Mouse (Mus musculus): ENCODE results near the gene Hcar2. TPM values are rescaled to one million over a fixed set of nuclear protein-coding genes. Genes with fewer than 3 reads are reported as not detected.

The Hcar2 gene
- polyA plus RNA-seq, 1 experiment from 2014 or later: not detected

- Histone ChIP-seq H3K4me3 (no peak overlapping the region), H3K9ac (no peak overlapping the region), H3K27ac (no peak overlapping the region), H3K36me3 (replicated peaks) (no peaks in the 10 kb centered on the region), H3K4me2 (no peak overlapping the region), H3K9me3 (no peaks in the 10 kb centered on the region), H3K27me3 (replicated peaks) (no peaks in the 10 kb centered on the region), H3K4me1 (no peaks in the 10 kb centered on the region)
- no peak for ATAC-seq (replicated peaks)
- WGBS: 91% methylated on average over 11 of the region's 11 CpGs
Observed at GRCm38 (mm10) chr5:123853877-123854504, 11.3 kb downstream of the Hcar2 start.

DNA sequence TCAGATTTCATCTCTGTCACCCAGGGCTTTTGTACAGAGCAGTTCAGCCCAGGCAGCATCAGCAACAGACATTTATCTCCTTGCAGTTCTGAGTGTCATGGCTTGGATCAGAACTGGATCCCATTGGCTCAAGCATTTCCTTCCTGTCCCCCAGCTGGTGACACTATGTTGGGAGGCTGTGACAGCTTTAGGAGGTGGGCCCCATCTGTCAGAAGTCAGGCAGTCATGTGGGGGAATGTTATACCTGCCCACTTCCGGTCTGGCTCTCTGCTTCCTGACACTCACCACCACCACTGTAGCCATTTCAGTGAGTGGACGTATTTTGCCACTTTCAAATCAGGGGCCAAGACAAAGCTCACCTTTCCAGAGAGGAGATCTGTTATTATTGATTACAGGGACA is 13.9 kb downstream of the Hcar2 start:
- no peak overlapping the region for H3K9ac ChIP-seq
- no peak overlapping the region for H3K4me2 ChIP-seq
- no peaks in the 10 kb centered on the region for H3K4me1 ChIP-seq
- 70% methylated on average over 2 of the region's 2 CpGs for WGBS
- ATAC-seq (replicated peaks): no peak
- H3K27me3 ChIP-seq (replicated peaks): no peaks in the 10 kb centered on the region
- no peaks in the 10 kb centered on the region for H3K9me3 ChIP-seq
- H3K27ac ChIP-seq: no peak overlapping the region
- no peak overlapping the region for H3K4me3 ChIP-seq
- no peaks in the 10 kb centered on the region for H3K36me3 ChIP-seq (replicated peaks)

- WGBS: 93% methylated on average over 14 of the region's 14 CpGs
- Histone ChIP-seq H3K27me3 (replicated peaks) (no peaks in the 10 kb centered on the region), H3K4me1 (no peaks in the 10 kb centered on the region), H3K4me2 (no peak overlapping the region), H3K9ac (no peak overlapping the region), H3K9me3 (no peaks in the 10 kb centered on the region), H3K36me3 (replicated peaks) (no peaks in the 10 kb centered on the region), H3K4me3 (no peak overlapping the region), H3K27ac (no peak overlapping the region)
- ATAC-seq (replicated peaks): no peak
Observed at GRCm38 (mm10) chr5:123844316-123844715, 21.0 kb downstream of the Hcar2 start.

DNA sequence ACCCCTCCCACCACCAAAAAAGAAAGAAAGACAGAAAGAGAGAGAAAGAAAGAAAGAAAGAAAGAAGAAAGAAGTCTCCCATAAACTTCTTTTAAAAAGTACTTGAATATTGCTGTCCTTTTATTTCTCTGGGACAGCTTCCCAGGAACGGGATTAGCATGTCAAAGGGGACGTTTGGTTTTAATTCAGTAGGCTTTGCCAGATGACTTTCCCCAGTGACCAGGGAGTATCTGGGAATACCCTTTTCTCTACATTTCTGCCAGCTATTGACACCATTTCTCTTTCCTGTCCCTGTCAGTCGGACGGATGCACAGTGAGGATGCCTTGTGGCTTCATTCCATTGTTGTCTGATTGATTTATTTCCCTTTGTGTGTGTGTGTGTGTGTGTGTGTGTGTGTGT is 21.5 kb downstream of the Hcar2 start:
- 34% methylated on average over 4 of the region's 4 CpGs for WGBS
- no peak for ATAC-seq (replicated peaks)
- H3K4me1 ChIP-seq: no peaks in the 10 kb centered on the region
- no peaks in the 10 kb centered on the region for H3K9me3 ChIP-seq
- H3K4me2 ChIP-seq: no peak overlapping the region
- no peak overlapping the region for H3K9ac ChIP-seq
- no peak overlapping the region for H3K4me3 ChIP-seq
- no peaks in the 10 kb centered on the region for H3K36me3 ChIP-seq (replicated peaks)
- no peaks in the 10 kb centered on the region for H3K27me3 ChIP-seq (replicated peaks)
- H3K27ac ChIP-seq: no peak overlapping the region

GRCm38 (mm10) chr5:123842935-123843282 is 22.4 kb downstream of the Hcar2 start:
- Histone ChIP-seq H3K27me3 (replicated peaks) (no peaks in the 10 kb centered on the region), H3K9me3 (no peaks in the 10 kb centered on the region), H3K4me1 (no peaks in the 10 kb centered on the region), H3K4me2 (no peak overlapping the region), H3K9ac (no peak overlapping the region), H3K4me3 (no peak overlapping the region), H3K27ac (no peak overlapping the region), H3K36me3 (replicated peaks) (no peaks in the 10 kb centered on the region)
- 70% methylated on average over 3 of the region's 3 CpGs for WGBS
- no peak for ATAC-seq (replicated peaks)

DNA sequence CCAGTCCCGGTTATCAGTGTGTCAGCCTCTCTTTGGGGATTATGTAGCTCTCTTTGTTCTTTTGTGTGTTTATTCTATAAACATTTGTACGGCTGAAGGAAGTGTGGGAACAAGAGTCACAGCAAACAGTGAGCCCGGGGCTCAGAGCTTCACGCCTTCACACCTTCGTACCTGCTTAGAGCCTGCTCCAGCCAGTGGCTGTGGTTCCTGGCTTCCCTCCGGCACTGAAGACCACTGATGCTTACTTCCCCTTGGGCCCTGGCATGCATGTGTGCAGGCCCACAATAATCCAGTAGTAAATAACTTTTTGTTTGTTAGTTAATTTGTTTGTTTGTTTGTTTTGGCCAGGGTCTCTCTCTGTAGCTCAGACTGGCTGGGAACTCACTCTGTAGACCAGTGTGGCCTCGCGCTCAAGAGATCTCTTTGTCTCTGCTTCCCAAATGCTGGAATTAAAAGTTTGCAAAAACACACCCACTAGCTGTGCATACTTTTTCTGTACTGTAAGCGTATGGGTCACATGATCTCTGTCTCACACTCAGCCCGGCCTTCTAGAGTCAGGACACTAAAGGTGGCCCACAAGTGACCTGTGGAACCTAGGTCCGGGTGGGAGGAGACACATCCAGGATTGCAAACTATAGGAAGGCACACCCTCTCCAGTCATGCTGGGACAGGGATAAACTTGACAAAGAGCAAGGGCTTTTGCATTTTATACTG is 22.9 kb downstream of the Hcar2 start:
- no peak overlapping the region for H3K27ac ChIP-seq
- H3K9me3 ChIP-seq: no peaks in the 10 kb centered on the region
- H3K4me1 ChIP-seq: no peaks in the 10 kb centered on the region
- no peaks in the 10 kb centered on the region for H3K36me3 ChIP-seq (replicated peaks)
- H3K4me3 ChIP-seq: no peak overlapping the region
- no peak overlapping the region for H3K9ac ChIP-seq
- H3K27me3 ChIP-seq (replicated peaks): no peaks in the 10 kb centered on the region
- 62% methylated on average over 11 of the region's 11 CpGs for WGBS
- H3K4me2 ChIP-seq: no peak overlapping the region
- ATAC-seq (replicated peaks): no peak

- no peak overlapping the region for H3K9ac ChIP-seq
- H3K27ac ChIP-seq: no peak overlapping the region
- ATAC-seq (replicated peaks): no peak
- no peak overlapping the region for H3K4me3 ChIP-seq
- no peaks in the 10 kb centered on the region for H3K4me1 ChIP-seq
- WGBS: 56% methylated on average over 4 of the region's 4 CpGs
- H3K4me2 ChIP-seq: no peak overlapping the region
- no peaks in the 10 kb centered on the region for H3K36me3 ChIP-seq (replicated peaks)
- no peaks in the 10 kb centered on the region for H3K9me3 ChIP-seq
- no peaks in the 10 kb centered on the region for H3K27me3 ChIP-seq (replicated peaks)
Observed at GRCm38 (mm10) chr5:123837371-123837770, 27.9 kb downstream of the Hcar2 start.

GRCm38 (mm10) chr5:123834836-123835235 is 30.5 kb downstream of the Hcar2 start:
- Histone ChIP-seq H3K27ac (no peak overlapping the region), H3K4me2 (no peak overlapping the region), H3K9me3 (no peaks in the 10 kb centered on the region), H3K9ac (no peak overlapping the region), H3K4me1 (no peaks in the 10 kb centered on the region), H3K36me3 (replicated peaks) (no peaks in the 10 kb centered on the region), H3K4me3 (no peak overlapping the region), H3K27me3 (replicated peaks) (no peaks in the 10 kb centered on the region)
- no peak for ATAC-seq (replicated peaks)
- WGBS: 75% methylated on average over 3 of the region's 3 CpGs

GRCm38 (mm10) chr5:123832309-123832708 is 33.0 kb downstream of the Hcar2 start:
- WGBS: 90% methylated on average over 7 of the region's 7 CpGs
- Histone ChIP-seq H3K27ac (no peak overlapping the region), H3K4me2 (no peak overlapping the region), H3K9ac (no peak overlapping the region), H3K4me1 (no peaks in the 10 kb centered on the region), H3K9me3 (no peaks in the 10 kb centered on the region), H3K27me3 (replicated peaks) (no peaks in the 10 kb centered on the region), H3K4me3 (no peak overlapping the region), H3K36me3 (replicated peaks) (no peaks in the 10 kb centered on the region)
- no peak for ATAC-seq (replicated peaks)

- Histone ChIP-seq H3K9ac (no peak overlapping the region), H3K4me3 (no peak overlapping the region), H3K36me3 (replicated peaks) (no peaks in the 10 kb centered on the region), H3K9me3 (no peaks in the 10 kb centered on the region), H3K4me2 (no peak overlapping the region), H3K27me3 (replicated peaks) (no peaks in the 10 kb centered on the region), H3K4me1 (no peaks in the 10 kb centered on the region), H3K27ac (no peak overlapping the region)
- 82% methylated on average over 6 of the region's 6 CpGs for WGBS
- no peak for ATAC-seq (replicated peaks)
Observed at GRCm38 (mm10) chr5:123827659-123828091, 37.6 kb downstream of the Hcar2 start.

DNA sequence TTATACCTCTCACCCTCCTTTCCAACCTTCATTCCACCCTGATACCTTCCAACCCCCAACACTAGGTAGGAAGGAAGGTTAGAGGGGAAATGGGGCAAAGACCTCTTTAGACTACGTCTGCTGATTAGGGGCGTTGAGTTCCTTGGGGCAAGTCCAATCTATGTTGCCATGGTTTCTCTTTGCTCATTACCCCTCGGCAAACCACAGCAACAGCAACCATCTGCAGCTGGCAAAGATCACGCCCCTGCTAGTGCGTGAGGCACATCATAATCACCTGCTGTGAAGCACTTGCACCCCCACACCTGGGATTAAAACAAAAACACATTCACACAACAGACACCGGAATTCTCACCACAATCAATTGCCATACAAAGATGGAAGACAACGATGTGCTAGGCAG is 42.6 kb downstream of the Hcar2 start:
- 61% methylated on average over 7 of the region's 7 CpGs for WGBS
- no peak overlapping the region for H3K4me2 ChIP-seq
- H3K27ac ChIP-seq: no peak overlapping the region

GRCm38 (mm10) chr5:123821264-123821571 is 44.1 kb downstream of the Hcar2 start:
- no peak overlapping the region for H3K27ac ChIP-seq
- no peak for ATAC-seq (replicated peaks)
- WGBS: 93% methylated on average over 3 of the region's 3 CpGs
- no peaks in the 10 kb centered on the region for H3K27me3 ChIP-seq (replicated peaks)
- no peak overlapping the region for H3K9ac ChIP-seq
- no peaks in the 10 kb centered on the region; the same call in 1 of the 2 replicates for H3K4me1 ChIP-seq
- H3K4me3 ChIP-seq: no peak overlapping the region
- H3K9me3 ChIP-seq: no peaks in the 10 kb centered on the region
- H3K4me2 ChIP-seq: no peak overlapping the region
- no peaks in the 10 kb centered on the region for H3K36me3 ChIP-seq (replicated peaks)

More for the DNA sequence above, 42.6 kb downstream of the Hcar2 start:
- Histone ChIP-seq H3K27me3 (replicated peaks) (no peaks in the 10 kb centered on the region), H3K9me3 (no peaks in the 10 kb centered on the region), H3K36me3 (replicated peaks) (no peaks in the 10 kb centered on the region), H3K9ac (no peak overlapping the region), H3K4me1 (no peaks in the 10 kb centered on the region; the same call in 1 of the 2 replicates), H3K4me3 (no peak overlapping the region)
- ATAC-seq (replicated peaks): no peak

All from midbrain, embryonic 15.5 days (tissue).